Mouse (Mus musculus): ENCODE measurements at regions not wholly inside any gene's neighbourhood (a gene's known extent, or its start where the extent isn't known, plus 50 kb on each side); places are given as distances from the start of the nearest gene placed in this dataset.
A peak's percentile ranks its signal among the peaks of the same experiment; 100 is the strongest.
"Not testable (repeated sequence)": the region's sequence is repeated elsewhere in the genome, so short reads cannot be mapped to it uniquely, and the experiment has no call there.

DNA sequence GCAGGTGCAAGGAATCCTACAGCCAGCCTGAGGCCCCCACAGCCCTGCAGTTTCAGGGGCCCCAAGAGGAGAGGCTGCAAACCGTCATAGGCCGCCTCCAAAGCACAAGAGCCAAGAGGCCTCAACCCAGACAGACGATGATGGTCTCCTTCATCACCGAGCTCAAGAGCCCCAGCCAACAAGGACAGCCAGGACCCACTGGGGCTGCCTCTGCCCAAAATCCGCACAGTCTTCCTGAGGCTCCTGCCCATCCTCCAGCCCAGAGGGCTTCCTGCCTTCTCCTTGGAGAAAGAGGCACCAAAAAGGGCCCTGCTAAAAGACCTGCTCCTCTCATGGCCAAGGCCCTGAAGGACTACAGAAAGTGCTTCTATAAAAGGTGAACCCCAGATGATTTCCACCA is 112.3 kb downstream of the Nus1 start:
- not testable (repeated sequence) for H3K4me3 ChIP-seq; H3K27ac ChIP-seq; DNase-seq (ENCODE audit: low spot score in 2 of 2)

DNA sequence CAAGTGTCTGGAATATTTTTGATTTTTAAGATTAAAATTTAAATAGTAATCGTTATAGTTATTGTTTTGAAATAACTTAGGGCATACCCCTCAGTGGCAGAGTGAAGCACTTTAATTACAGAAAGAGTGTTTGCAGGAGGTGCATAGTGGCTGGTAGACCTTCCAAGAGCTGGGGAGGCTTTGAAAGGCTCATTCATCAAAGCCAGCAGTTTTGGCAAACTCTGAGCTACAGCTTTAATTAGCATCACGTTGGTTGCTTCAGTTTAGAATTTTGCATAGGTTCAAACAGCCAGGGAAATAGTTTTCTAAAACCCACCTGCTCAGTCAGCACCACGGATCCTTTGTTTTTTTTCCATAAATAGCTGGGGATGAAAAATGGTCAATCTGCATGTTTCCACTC is 113.5 kb downstream of the Nus1 start:
- TF ChIP-seq CTCF (conservative IDR thresholded peaks at IDR 0.05) = no peak

DNA sequence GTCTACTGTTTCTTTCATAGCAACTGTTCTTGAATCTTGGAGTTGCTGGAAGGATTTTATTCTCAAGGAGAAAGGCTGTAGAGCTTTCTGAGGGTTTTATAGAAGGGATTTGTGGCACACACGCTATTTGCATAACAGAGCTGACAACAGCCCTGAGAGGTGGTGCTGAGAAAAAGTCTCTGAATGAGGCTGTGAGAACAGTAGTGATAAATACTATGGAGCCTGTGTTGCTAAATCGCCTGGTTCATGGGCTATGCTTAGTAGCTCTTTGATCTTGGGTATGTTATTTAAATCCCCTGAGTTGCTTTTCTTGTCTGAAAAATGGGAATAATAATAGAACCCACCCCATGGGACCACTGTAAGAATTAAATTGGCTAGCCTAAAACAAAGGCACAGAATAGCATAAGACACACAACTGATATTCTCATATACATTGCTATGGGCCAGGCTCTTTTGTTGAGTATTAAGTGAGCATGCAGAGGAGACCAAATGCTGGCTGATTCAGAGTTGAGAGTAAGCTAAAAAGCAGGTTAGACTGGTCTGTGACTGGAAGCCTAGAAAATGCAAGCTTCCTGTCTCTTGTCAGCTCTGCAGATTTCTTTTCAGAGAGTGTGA is 116.0 kb downstream of the Nus1 start:
- no peak for DNase-seq (ENCODE audit: low spot score in 2 of 2)
- no peak overlapping the region for H3K27ac ChIP-seq
- H3K4me3 ChIP-seq = no peak overlapping the region
- TF ChIP-seq CTCF (conservative IDR thresholded peaks at IDR 0.05) = no peak

More for the DNA sequence above, 113.5 kb downstream of the Nus1 start:
- DNase-seq (ENCODE audit: low spot score in 2 of 2) = no peak
- H3K27ac ChIP-seq = no peak overlapping the region
- H3K4me3 ChIP-seq = no peak overlapping the region

DNA sequence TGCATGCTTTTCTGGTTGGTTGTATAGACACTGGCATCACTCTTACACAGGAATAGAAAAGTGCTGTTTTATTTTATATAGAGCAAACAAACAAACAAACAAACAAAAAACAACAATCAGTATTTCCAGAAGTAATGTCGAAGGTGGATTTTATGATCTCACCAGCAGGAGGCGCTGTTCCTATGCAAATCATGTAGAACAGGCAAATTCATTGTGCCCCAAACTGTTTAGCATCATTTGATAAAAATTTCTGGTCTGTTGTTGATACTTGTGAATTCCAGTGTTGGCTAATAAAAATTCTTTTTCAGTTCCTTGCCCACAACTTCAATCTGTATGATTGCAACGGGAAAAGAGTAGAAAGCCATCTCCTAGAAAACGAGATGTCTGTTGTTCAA is 116.5 kb downstream of the Nus1 start:
- TF ChIP-seq CTCF (conservative IDR thresholded peaks at IDR 0.05) = peak; percentile 88
- peak in 1 of 2 experiments; percentile 59 for DNase-seq (ENCODE audit: low spot score in 2 of 2)
- Histone ChIP-seq H3K4me3 (no peak overlapping the region), H3K27ac (no peak overlapping the region)

DNA sequence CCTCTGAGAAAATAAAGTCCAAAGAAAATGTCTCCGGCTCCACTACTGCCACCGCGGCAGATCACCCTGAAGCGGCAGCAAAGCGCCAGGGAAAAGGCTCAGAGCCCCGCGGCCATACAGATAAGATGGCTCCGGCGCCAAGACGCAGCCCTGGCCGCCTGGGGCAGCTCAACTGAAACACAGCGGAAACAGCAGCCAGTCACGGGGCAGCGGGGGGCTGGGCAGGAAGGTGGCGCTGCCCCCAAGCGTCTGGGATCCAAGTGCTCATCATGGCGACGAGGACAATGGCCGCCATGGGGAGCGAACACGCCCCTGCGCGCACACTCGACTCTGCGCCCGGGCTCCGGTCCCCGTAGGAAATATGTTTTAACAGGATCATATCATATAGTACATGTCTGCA is 128.2 kb downstream of the Nus1 start:
- Histone ChIP-seq H3K27ac (no peak overlapping the region), H3K4me3 (no peak overlapping the region)
- no peak for DNase-seq (ENCODE audit: low spot score in 2 of 2)
- no peak for TF ChIP-seq CTCF (conservative IDR thresholded peaks at IDR 0.05)

DNA sequence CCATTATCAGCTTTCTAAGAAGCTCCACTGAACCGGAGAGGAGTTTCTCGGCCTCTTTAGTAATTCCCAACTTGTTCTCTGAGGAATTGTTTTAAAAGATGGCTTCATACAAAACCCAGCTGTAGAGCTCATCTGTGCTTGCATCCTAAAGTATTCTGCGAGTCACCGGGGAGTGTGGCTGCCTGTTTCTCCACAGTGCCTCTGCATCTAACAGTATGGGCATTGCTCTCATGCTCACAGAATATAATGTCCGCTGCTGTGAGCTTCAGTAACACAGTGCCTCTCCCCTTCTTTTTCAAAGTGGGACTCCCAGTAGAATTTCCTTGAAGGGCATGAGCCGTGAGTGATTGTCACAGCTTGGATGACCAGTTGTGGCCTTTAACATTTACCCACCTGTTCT is 113.0 kb upstream of the Slc35f1 start:
- Histone ChIP-seq H3K4me3 (no peak overlapping the region), H3K27ac (no peak overlapping the region)
- no peak for DNase-seq (ENCODE audit: low spot score in 2 of 2)
- no peak for TF ChIP-seq CTCF (conservative IDR thresholded peaks at IDR 0.05)

DNA sequence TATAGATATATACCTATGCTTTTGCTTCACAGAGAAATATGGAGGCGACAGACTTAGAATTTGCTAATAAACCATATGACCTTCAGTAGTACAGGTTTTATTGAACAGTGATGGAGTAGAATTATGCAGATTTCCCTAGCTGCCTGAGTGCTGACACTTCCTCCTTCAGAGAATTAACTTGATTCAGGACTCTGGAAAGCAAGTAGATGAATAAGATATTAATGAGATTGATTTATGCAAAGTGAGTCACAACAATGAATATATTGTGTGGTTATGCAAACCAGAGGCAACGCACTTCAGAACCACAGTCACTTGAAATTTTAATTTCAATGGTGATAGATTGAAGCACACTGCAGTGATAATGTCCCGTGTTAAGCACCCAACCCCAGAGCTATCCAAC is 112.5 kb upstream of the Slc35f1 start:
- Histone ChIP-seq H3K27ac (no peak overlapping the region), H3K4me3 (no peak overlapping the region)
- no peak for TF ChIP-seq CTCF (conservative IDR thresholded peaks at IDR 0.05)
- no peak for DNase-seq (ENCODE audit: low spot score in 2 of 2)

DNA sequence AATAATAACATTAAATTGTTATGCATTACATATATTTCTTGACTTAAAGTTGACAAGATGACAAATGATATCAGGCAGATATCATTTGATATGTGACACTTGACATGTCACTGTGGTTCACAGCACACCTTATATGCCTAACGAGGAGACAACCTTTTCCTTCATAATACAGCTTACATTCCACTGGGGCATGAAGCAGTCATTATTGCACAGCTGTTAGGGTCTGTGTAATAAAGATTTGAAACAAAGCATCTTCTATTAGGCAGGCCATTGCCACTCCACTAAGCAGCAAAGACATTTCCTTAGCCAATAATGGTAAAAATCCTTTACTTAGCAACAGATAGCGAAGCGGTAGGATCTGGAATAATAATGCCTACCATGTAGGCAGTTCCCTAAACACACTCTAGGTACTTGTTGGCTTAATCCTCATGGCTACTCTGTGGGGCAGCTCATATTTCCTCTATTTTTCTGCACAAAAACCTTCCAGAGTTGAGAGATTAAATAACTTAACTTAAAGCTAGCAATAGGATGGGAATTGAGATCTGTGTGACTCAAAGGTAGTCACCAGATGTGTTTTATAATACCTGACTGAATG is 112.0 kb upstream of the Slc35f1 start:
- Histone ChIP-seq H3K27ac (no peak overlapping the region), H3K4me3 (no peak overlapping the region)
- DNase-seq (ENCODE audit: low spot score in 2 of 2) = no peak
- no peak for TF ChIP-seq CTCF (conservative IDR thresholded peaks at IDR 0.05)

DNA sequence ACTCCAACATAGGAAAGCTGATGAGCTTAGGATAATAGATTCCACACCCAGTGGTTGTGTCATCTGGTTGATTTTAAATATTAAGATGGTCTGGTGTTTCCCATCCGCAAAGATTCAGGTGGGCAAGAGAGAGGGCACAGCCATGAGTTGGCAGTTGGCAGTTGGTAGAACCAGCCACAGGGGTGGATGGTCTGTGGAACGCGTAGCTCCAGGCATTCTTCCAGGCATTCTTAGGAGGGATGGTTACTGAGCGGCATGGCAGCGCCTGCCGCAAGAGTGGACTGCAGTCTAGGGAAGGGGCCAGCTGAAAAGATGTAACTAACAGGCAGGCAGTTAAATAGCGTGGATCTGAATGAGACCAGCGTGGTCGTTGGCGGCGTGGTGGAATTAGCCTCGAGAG is 96.6 kb upstream of the Slc35f1 start:
- no peak overlapping the region for H3K27ac ChIP-seq
- H3K4me3 ChIP-seq = no peak overlapping the region
- no peak for TF ChIP-seq CTCF (conservative IDR thresholded peaks at IDR 0.05)
- no peak for DNase-seq (ENCODE audit: low spot score in 2 of 2)
